Mouse (Mus musculus): ENCODE measurements around the gene Mettl5.

DNA sequence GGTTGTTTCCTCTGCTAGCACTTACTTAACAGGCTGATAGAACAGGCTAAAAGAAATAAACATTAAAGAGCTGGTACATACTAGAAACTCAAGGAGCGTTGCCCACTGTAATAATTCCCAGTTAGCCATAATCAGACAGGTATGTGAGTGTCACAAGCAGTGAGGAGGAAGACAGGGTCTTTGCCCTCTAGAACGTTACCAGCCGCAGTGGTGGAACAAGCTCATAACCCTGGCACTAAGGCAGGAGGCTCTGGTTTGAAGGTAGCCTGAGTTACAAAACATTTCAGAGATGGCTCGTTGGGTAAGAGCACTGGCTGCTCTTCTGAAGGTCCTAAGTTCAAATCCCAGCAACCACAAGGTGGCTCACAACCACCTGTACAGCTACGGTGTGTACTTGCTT, 8.5 kb upstream of the Mettl5 start:
- TF ChIP-seq CTCF (IDR thresholded peaks at IDR 0.05; ENCODE audit: low read depth, low read length): no peak
- no peak for TF ChIP-seq POLR2A (IDR thresholded peaks at IDR 0.05; ENCODE audit: borderline replicate concordance, low read depth, low read length)
